Mouse (Mus musculus): ENCODE measurements around the gene Lmntd2.

Lmntd2 gene

GRCm38 (mm10) chr7:141190220-141190619 is 23.7 kb downstream of the Lmntd2 start:
- no peak for DNase-seq (ENCODE audit: low read depth, low spot score)

- DNase-seq (ENCODE audit: low read depth, low spot score) = no peak
These were observed 25.1 kb downstream of the Lmntd2 start for GRCm38 (mm10) chr7:141188733-141189132.

GRCm38 (mm10) chr7:141188194-141188593 is 25.7 kb downstream of the Lmntd2 start:
- no peak for DNase-seq (ENCODE audit: low read depth, low spot score)

DNA sequence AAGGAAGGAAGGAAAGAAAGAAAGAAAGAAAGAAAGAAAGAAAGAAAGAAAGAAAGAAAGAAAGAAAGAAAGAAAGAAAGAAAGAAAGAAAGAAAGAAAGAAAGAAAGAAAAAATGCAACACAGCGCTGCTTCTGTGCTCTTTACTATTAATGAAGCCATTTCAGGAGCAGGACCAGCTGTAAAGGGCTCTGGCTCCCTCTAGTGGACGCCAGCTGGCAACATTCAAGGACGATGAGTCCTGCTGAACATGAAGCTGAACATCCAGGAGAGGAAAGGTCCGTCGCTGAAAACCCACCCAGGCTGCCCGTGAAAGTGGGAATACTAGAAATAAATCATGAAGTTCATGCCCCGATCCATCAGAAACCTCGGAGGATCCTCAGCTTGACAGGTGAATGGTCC is 37.7 kb downstream of the Lmntd2 start:
- peak; percentile 91 for DNase-seq (ENCODE audit: low read depth, low spot score)

- no peak for DNase-seq (ENCODE audit: low read depth, low spot score)
These were observed 38.8 kb downstream of the Lmntd2 start for GRCm38 (mm10) chr7:141175068-141175467.

DNA sequence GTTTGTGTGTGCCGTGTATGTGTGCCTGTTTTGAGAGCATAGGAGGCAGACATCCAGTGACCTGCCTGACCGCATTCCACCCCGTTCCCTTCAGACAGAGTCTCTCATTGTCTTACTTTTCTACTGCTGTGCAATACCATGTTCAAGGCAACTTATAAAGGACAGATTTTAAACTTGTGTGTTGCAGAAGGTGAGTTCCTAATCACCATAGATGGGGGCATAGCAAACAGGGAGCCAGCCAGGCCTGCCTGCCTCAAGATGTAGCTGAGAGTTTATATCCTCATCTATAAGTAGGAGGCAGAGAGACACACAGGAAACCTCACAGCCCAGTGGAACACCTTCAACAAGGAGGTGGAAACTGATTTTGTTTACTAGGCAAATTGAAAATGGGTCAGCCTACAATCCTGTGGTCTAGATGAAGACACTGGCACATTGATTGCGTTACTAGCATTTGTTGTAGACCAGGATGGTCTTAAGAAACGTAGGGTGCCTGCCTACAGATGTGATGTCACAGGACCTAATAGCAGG is 40.5 kb downstream of the Lmntd2 start:
- no peak for DNase-seq (ENCODE audit: low read depth, low spot score)

GRCm38 (mm10) chr7:141172116-141173006 is 41.5 kb downstream of the Lmntd2 start, which contains the start of gene Rnh1:
Rnh1 (minus strand) TSS chr7:141172857.
- peak; percentile 96 for DNase-seq (ENCODE audit: low read depth, low spot score)

DNA sequence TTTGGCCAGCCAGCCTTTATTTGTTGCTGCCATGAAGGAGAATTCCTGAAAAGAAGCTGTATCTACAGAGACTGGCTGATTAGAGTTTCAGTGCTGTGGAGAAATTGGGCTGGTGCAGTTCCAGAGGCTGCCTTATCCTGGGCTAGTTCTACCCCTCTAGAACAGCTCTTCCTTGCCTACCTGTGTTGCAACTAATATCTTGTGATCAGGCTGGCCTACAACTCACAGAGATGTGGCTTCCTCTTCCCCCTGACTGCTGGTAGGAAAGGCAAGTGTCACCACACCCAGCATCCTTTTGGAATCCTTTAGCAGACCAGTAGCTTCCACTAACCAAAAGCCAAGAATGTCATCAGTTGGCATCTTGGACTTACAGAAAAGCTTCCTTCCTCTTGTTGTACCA is 44.0 kb downstream of the Lmntd2 start:
- DNase-seq (ENCODE audit: low read depth, low spot score) = no peak

DNA sequence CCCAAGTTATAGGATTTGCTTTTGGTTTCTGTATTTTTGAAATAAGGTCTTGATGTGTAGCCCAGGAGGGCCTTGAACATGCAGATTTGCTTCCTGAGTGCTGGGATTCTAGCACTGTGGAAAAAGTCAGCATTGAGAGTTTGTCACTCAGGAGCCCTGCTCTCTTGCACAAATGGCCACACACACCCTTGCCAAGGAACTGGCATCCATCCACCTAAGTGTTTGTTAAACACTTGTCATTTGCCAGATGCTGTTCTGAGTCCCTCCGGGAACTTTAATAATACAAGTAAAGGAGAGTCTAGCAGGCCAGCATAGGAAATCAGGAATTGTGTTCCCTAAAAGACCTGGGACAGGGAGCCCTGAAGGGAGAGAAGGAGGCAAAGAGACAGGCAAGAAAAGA is 44.6 kb downstream of the Lmntd2 start:
- no peak for DNase-seq (ENCODE audit: low read depth, low spot score)

- DNase-seq (ENCODE audit: low read depth, low spot score) = peak; percentile 68
These were observed 45.3 kb downstream of the Lmntd2 start for GRCm38 (mm10) chr7:141168518-141168953.

DNA sequence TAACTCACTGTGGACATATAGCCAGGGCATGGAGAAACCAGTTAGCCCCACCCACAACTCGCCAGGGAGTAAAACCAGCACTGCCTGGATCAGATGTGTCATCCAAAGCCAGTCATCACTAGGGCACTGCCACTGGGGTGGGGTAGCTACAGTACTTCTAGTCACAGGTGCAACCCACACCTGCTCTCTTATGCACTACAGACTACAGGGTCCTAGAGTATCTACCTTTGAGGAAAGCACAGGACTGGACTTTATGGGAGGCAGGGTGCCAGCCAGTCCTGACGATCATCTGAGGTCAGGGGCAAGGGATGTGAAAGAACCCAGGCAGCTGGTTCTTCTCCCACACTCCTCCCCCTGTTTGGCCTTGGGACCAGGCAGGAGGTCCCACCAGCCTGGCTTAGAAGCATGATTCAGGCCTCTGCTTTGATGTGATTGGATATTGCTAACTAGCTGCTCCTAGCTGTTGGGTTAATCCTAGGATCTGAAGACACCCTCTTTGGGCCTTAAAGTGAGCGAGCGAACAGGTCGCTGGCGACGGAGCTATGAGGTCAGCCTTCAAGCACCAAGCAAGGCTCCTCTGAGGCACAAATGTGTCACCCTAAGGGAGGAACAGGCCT is 45.9 kb downstream of the Lmntd2 start:
- peak; percentile 53 for DNase-seq (ENCODE audit: low read depth, low spot score)

DNA sequence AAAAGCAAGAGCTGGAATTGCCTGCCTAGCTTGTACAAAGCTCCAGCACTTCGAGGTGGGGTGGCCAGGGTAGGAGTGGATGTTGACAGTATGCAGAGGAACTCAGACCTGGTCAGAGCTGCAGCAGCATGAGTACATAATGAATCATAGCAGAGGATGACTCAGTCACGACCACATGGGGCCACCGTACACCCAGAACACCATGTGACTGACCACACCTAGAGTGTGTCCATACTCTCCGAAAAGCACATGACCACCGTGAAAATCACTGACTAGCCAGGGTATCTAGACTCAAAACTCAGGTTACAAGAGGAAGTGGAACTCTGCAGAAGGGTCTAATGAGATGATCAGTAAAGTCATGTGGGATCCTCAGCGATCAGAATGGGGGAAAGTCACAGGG is 49.0 kb downstream of the Lmntd2 start:
- no peak for DNase-seq (ENCODE audit: low read depth, low spot score)

GRCm38 (mm10) chr7:141164397-141164796 is 49.5 kb downstream of the Lmntd2 start:
- no peak for DNase-seq (ENCODE audit: low read depth, low spot score)
